Mouse (Mus musculus) layer of hippocampus, postnatal 14 days (tissue): ENCODE data around the gene Nell2. TPM values are rescaled to one million over a fixed set of nuclear protein-coding genes. Genes with fewer than 3 reads are reported as not detected.

ENCODE experiments used
- DNase-seq, 2 experiments: peaks; one replicate each; pipeline ENCODE4 v3.0.0; 2021 to 2022; ENCODE audit warnings: low spot score in 2 of 2, mixed read lengths in 1 of 2
- total RNA-seq, 2 experiments: library from RNA; stranded (reverse); gene quantifications; 2 replicates each; pipeline ENCODE4 v1.2.3; 2021

Nell2 gene
- total RNA-seq, 2 experiments from 2014 or later: 841 to 860 TPM

DNA sequence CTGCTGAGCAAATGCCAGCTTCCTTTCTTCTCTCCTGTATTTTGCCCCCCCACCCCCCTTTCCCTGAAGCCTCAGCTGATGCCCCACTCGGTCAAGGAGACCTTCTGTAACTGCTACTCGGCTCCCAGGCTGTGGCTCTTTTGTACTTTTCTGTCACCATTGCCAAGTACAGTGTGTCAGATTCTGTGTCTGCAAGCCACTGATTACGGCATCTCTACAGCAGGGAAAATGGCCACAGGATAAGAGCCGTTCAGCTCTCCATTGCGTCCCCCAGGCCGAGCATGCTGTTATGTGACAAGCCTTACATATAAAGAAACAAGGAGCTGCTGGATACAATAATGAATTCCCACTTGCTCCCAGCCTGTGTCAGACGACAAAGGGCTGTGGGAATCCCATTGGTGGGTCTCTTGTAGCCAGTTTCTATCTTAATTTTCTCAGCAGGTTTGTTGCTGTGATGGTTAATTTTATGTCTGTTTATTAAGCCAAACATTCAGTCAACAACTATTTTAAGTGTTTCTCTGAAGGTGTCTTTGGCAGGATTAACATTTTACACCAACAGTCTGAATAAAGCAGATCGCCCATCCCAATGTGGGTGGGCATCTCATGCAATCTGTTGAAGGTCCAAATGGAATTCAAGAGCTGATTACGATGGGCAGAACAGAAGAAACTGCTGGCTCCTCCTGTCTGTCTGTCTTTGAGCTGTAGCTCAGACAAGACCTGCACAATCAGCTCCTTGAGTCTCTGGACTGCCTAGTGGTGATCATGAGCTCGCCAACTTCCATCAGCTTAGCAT, 391.1 kb downstream of the Nell2 start:
- DNase-seq: peak in 1 of 2 experiments; percentile 7

DNA sequence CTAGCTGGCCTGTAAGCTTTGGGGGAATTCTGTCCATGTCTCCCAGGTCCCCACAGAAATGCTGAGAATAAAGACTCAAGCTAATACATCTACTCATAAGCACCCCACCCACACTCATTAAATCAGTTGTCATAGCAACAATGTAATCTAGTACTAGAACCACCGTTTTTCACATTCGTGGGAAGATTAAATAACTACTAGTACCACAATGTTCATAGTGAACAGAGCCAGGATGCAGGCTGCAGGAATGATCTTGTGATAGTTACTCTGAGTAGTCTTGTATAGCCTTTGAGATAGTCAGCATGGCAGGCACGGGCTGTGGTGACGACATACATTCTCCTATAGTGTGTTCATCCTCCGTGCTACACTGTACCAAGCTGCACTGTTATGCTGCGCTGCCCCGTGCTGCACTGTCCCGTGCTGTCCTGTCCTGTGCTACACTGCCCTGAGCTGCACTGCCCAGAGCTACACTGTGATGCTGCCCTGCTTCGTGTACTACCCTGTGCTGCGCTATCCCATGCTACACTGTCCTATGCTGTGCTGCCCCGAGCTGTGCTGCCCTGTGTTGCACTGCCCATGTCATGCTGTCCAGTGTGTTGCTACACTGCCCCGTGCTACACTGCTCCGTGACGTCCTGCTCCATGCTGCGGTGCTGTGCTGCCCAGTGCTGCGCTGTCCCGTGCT, 392.3 kb downstream of the Nell2 start:
- peak; percentile 11 to 24 for DNase-seq

GRCm38 (mm10) chr15:95131401-95131800, 397.0 kb downstream of the Nell2 start:
- DNase-seq: no peak

DNA sequence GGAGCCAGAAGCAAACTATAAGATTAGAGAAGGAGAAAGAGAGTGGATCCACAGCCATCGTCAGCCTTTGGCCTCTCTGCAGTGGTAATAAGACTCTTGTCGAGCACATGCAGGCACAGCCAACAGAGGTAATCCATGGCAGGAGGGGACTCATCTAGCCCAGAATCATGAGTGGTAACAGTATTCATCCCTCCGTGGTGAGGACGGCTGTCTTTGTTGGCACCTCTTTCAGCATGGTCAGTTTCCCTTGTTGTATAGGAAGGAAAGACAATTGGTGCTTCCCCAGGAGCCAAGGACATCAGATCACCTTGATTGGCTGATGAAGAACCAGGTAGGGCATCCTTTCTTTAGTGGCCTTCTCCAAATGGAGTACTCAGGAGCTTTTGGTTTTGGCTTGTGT, 419.7 kb downstream of the Nell2 start:
- no peak for DNase-seq

DNA sequence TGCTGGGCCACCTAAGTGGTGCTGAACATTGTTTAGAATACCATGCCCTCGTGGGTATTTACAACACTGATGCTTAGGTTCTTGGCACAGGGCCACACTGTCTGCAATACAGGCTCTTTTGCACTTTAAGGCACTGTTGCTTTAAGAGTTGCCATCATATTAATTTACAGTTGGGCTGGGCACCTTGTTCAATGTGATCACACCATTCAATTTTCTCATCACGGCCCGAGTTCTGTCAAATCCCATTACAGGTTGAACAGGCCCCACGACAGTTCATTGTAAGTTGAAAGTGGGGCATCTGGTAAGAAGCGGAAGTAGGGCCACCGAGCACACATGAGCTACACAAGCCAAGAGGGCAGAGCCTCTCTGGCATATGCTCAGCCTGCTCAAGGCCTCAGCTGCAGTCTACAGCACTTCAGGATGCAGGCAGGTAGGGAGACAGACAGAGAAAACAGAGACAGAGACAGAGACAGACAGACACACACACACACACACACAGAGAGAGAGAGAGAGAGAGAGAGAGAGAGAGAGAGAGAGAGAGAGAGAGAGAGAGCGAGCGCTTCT, 421.0 kb downstream of the Nell2 start:
- no peak for DNase-seq

- DNase-seq: no peak
These were observed 426.8 kb downstream of the Nell2 start for GRCm38 (mm10) chr15:95101522-95101921.

- no peak for DNase-seq
These were observed 428.2 kb downstream of the Nell2 start for GRCm38 (mm10) chr15:95100133-95100532.

- no peak for DNase-seq
These were observed 442.4 kb downstream of the Nell2 start for GRCm38 (mm10) chr15:95085962-95086361.

- no peak for DNase-seq
These were observed 446.7 kb downstream of the Nell2 start for GRCm38 (mm10) chr15:95081654-95082053.

DNA sequence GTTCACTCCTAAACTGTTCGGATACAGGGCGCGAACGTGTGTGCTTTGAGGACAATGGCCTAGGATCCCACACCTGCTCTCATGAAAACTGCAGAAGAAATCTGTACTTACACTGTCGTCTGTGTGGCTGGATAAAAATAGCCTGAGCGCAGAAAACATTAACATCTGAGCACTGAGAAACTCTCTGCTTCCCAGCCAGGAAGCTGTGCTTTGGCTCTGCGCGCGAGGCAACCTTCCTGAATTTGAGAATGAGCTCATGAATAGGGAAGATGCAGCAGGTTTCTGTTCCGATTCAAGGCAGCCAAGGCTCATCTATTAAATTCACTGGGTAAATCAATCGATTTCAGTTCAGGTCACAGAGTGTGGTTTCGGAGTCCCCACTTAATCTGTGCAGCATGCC, 453.0 kb downstream of the Nell2 start:
- peak; percentile 41 to 52 for DNase-seq

DNA sequence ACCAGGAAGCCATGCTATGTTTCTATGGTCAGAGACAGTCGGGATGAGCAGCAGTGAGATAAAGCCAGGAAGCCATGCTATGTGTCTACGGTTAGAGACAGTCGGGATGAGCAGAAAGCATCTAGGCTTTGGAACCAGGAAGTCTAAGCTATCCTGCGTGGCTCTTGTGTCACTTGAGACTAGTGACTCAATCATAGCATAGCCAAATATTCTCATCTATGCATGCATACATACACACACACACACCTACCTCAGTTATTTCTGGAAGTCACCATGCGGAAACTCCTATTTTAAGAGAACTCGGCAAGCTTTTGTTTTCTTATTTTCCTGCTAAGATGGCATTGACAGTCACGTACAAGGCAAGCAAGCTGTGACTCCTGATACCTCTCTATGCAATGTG, 457.5 kb downstream of the Nell2 start:
- DNase-seq: no peak

GRCm38 (mm10) chr15:95068799-95069198, 459.6 kb downstream of the Nell2 start:
- DNase-seq: peak in 1 of 2 experiments; percentile 61

- no peak for DNase-seq
These were observed 460.3 kb downstream of the Nell2 start for GRCm38 (mm10) chr15:95068023-95068422.

GRCm38 (mm10) chr15:95055081-95055650, 473.2 kb downstream of the Nell2 start:
- DNase-seq: peak in 1 of 2 experiments; percentile 48

GRCm38 (mm10) chr15:95049171-95049729, 479.1 kb downstream of the Nell2 start:
- DNase-seq: no peak

DNA sequence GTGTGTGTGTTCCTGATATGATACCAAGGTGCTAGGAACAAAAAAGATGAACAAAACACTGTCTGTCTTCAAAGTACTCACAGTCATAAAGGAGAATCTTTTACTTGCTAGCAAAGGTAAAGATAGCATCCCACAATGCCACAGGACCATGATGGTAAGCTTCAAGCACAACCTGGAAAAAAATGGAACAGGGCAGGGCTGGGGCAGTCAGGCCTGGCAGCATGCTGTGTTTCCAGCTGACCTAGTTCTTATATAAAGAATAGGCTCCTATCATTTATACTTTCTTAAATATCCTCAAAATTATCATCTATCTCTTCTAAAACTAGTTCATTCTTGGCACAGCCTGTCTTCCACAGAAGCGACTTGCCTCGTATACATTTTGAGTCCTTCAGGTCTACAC, 480.9 kb downstream of the Nell2 start:
- no peak for DNase-seq

DNA sequence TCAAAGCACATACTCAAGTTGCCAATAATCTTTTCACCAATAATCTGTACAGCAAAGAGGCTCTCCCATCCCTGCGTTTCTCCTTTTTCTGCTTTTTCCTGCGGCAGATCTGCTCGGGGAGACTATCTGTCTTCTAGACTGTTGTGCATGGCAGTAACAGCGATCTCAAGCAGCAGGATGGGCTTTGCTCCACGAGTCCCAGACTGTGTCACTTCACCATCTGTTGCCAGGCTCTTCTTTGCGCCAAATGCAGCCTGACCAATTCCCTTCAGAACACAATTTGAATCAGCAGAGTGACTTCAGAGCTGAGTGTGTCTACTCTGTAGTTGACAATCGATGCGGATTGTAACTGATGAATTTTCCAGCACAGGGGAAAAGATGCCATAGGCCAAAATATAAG, 484.3 kb downstream of the Nell2 start:
- DNase-seq: peak; percentile 26 to 65

GRCm38 (mm10) chr15:95042437-95042836, 485.9 kb downstream of the Nell2 start:
- DNase-seq: no peak

- DNase-seq: no peak
These were observed 498.9 kb downstream of the Nell2 start for GRCm38 (mm10) chr15:95029487-95029875.

- no peak for DNase-seq
These were observed 499.4 kb downstream of the Nell2 start for GRCm38 (mm10) chr15:95028862-95029486.
